Mouse (Mus musculus) spleen, adult 10 weeks (tissue): ENCODE measurements around the gene Vsig10l. TPM values are rescaled to one million over a fixed set of nuclear protein-coding genes. Genes with fewer than 3 reads are reported as not detected.

Experiments
- polyA plus RNA-seq: library from polyadenylated mRNA; stranded (reverse); fragments of 350-450 nt; fragmentation: Illumina TruSeq; extraction: RNeasy Lipid Tissue Mini Kit (QIAGEN cat#74804); gene quantifications from one replicate; pipeline ENCODE4 v1.2.3, GENCODE M21; 2015; ENCODE audit warnings: low replicate concordance; ENCODE audit not compliant: insufficient read depth

Gene Vsig10l
- polyA plus RNA-seq: 1.5 TPM

GRCm38 (mm10) chr7:43462851-43463250, at the start of gene Vsig10l:
Gene Vsig10l, plus strand, starts transcription at chr7:43463151.

GRCm38 (mm10) chr7:43427406-43427805, 35.5 kb upstream of the Vsig10l start, which contains the start of gene Lim2:
Gene Lim2, plus strand, starts transcription at chr7:43427670.

GRCm38 (mm10) chr7:43436341-43437255, 26.4 kb upstream of the Vsig10l start, which contains the start of gene Nkg7:
Gene Nkg7, plus strand, starts transcription at chr7:43437073.

GRCm38 (mm10) chr7:43440482-43440881, 22.5 kb upstream of the Vsig10l start, which contains the start of gene Cldnd2:
Gene Cldnd2, plus strand, starts transcription at chr7:43440782.

GRCm38 (mm10) chr7:43443917-43444293, 19.0 kb upstream of the Vsig10l start, which contains the start of the genes Etfb and Gm45233:
Gene Etfb, plus strand, starts transcription at chr7:43444083.
Gene Gm45233, plus strand, starts transcription at chr7:43444128.

GRCm38 (mm10) chr7:43489631-43490125, 26.7 kb downstream of the Vsig10l start, which contains the start of gene Iglon5:
Gene Iglon5, minus strand, starts transcription at chr7:43490075.

Other genes with a start within 250 kb of the Vsig10l start
- 46.8 TPM for gene Zfp715, start 149.9 kb upstream of the Vsig10l start, polyA plus RNA-seq
- 0.94 TPM for gene Siglecf, start 111.8 kb upstream of the Vsig10l start, polyA plus RNA-seq
- gene Siglecg, start 54.9 kb upstream of the Vsig10l start, polyA plus RNA-seq: 244 TPM
- not detected for gene Lim2, start 35.5 kb upstream of the Vsig10l start, polyA plus RNA-seq
- gene Nkg7, start 26.1 kb upstream of the Vsig10l start, polyA plus RNA-seq: 79.6 TPM
- gene Cldnd2, start 22.4 kb upstream of the Vsig10l start, polyA plus RNA-seq: not detected
- 48.7 TPM for gene Etfb, start 19.1 kb upstream of the Vsig10l start, polyA plus RNA-seq
- not detected for gene Gm45233, start 19.0 kb upstream of the Vsig10l start, polyA plus RNA-seq
- not detected for gene Iglon5, start 26.9 kb downstream of the Vsig10l start, polyA plus RNA-seq
- 0.12 TPM for gene 4931406B18Rik, start 42.8 kb downstream of the Vsig10l start, polyA plus RNA-seq
- 36.3 TPM for gene Cd33, start 81.3 kb downstream of the Vsig10l start, polyA plus RNA-seq
- gene Zfp658, start 99.1 kb downstream of the Vsig10l start, polyA plus RNA-seq: 9.9 TPM
- 7.9 TPM for gene Zfp719, start 116.5 kb downstream of the Vsig10l start, polyA plus RNA-seq
- gene Zfp819, start 144.0 kb downstream of the Vsig10l start, polyA plus RNA-seq: 0.28 TPM
- gene Ceacam18, start 171.6 kb downstream of the Vsig10l start, polyA plus RNA-seq: not detected
- 26.2 TPM for gene Siglece, start 197.0 kb downstream of the Vsig10l start, polyA plus RNA-seq
- gene Ctu1, start 208.9 kb downstream of the Vsig10l start, polyA plus RNA-seq: 5.7 TPM
- not detected for gene Klk14, start 227.3 kb downstream of the Vsig10l start, polyA plus RNA-seq
- not detected for gene Klk13, start 249.4 kb downstream of the Vsig10l start, polyA plus RNA-seq